Mouse (Mus musculus) forebrain, embryonic 12.5 days (tissue): ENCODE measurements around the gene Slc4a1. TPM values are rescaled to one million over a fixed set of nuclear protein-coding genes. Genes with fewer than 3 reads are reported as not detected.

ENCODE experiments used
- ATAC-seq: fragments of 200-750 bp; cut with Nextera tagmentation; 2 replicates; pipeline ENCODE4 v1.8.0; 2017; ENCODE audit warnings: moderate TSS enrichment; ENCODE audit not compliant: low FRiP score
- H3K27ac ChIP-seq: fragments of 300-500 bp; sonication (generic); 2 replicates; pipeline ENCODE4 v1.5.1; 2016; ENCODE audit warnings: mild to moderate bottlenecking
- H3K27me3 ChIP-seq: fragments of 300-500 bp; sonication (generic); 2 replicates; pipeline ENCODE4 v1.6.1; 2016; ENCODE audit warnings: mild to moderate bottlenecking
- H3K36me3 ChIP-seq: fragments of 300-500 bp; sonication (generic); replicated peaks from 2 replicates; pipeline ENCODE4 v1.6.1; 2016; ENCODE audit warnings: mild to moderate bottlenecking
- H3K4me1 ChIP-seq: fragments of 300-500 bp; sonication (generic); 2 replicates; pipeline ENCODE4 v1.6.1; 2016
- H3K4me2 ChIP-seq: fragments of 300-500 bp; sonication (generic); 2 replicates; pipeline ENCODE4 v1.6.1; 2016; ENCODE audit warnings: mild to moderate bottlenecking, moderate library complexity
- H3K4me3 ChIP-seq: fragments of 300-500 bp; sonication (generic); replicated peaks from 2 replicates; pipeline ENCODE4 v1.5.1; 2016; ENCODE audit warnings: mild to moderate bottlenecking
- H3K9ac ChIP-seq: fragments of 300-500 bp; sonication (generic); 2 replicates; pipeline ENCODE4 v1.6.1; 2016; ENCODE audit warnings: mild to moderate bottlenecking
- H3K9me3 ChIP-seq: fragments of 300-500 bp; sonication (generic); 2 replicates; pipeline ENCODE4 v1.6.1; 2016
- WGBS: fragments of 180-500 bp; shearing (Covaris S2); methylation state at CpG from one replicate; pipeline ENCODE4 v1.1.7; 2016; 5-methylcytosine and 5-hydroxymethylcytosine counted together
- microRNA-seq: library from miRNA; unstranded; fragments of <30 nt; microRNA quantifications from one replicate; pipeline ENCODE4, GENCODE M21; 2017
- polyA plus RNA-seq: library from polyadenylated mRNA; unstranded; fragments of >200 nt; fragmentation: Nextera tagmentation; extraction: Ambion mirVana; gene quantifications from 2 replicates; pipeline ENCODE4 v1.2.1, GENCODE M21; 2016

The Slc4a1 gene
- polyA plus RNA-seq, 1 experiment from 2014 or later, result 25.7 TPM

DNA sequence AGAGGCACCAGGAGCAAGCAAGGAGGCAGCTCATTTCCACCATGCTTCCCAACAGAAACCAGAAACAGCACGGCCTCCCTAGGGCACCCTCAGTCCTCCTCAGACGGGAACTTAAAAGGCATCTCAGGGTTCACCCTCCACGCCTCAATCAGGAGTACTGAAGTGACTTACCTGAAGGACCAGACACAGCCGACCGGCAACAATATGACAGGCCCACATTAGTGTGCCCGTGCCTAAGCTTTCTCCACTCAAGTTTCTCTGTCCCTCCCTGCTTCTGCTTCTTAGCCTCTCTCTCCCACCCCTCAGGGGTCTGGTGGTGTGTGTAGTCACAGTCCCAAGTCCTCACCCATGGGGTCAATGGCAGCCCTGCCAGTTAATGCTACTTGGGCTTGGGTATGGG lies 53.4 kb downstream of the Slc4a1 start:
- H3K4me3 ChIP-seq, result no peak overlapping the region
- H3K4me2 ChIP-seq, result no peak overlapping the region
- WGBS, result 80% methylated on average over 6 of the region's 6 CpGs
- H3K27ac ChIP-seq, result no peak overlapping the region
- ATAC-seq, result no peak
- H3K9me3 ChIP-seq, result no peaks in the 10 kb centered on the region
- no peaks in the 10 kb centered on the region for H3K27me3 ChIP-seq
- H3K36me3 ChIP-seq, result peaks cover 73% of the 10 kb centered on the region
- H3K9ac ChIP-seq, result no peak overlapping the region
- peaks cover 46% of the 10 kb centered on the region for H3K4me1 ChIP-seq

- peaks cover 79% of the 10 kb centered on the region for H3K36me3 ChIP-seq
- no peak overlapping the region for H3K4me2 ChIP-seq
- no peak for ATAC-seq
- no peaks in the 10 kb centered on the region for H3K27me3 ChIP-seq
- H3K4me1 ChIP-seq, result peaks cover 46% of the 10 kb centered on the region
- no peaks in the 10 kb centered on the region for H3K9me3 ChIP-seq
- no peak overlapping the region for H3K9ac ChIP-seq
- 92% methylated on average over 4 of the region's 4 CpGs for WGBS
- H3K4me3 ChIP-seq, result no peak overlapping the region
- 0 out of 2 replicates have a peak overlapping the region, but pooled peaks have one; percentile 13 for H3K27ac ChIP-seq
Measured at GRCm38 (mm10) chr11:102311966-102312365, 54.0 kb downstream of the Slc4a1 start.

GRCm38 (mm10) chr11:102310768-102311695 lies 55.0 kb downstream of the Slc4a1 start:
- Histone ChIP-seq H3K4me1 (peaks cover 42% of the 10 kb centered on the region), H3K4me3 (no peak overlapping the region), H3K27ac (no peak overlapping the region), H3K9me3 (no peaks in the 10 kb centered on the region), H3K9ac (no peak overlapping the region), H3K36me3 (peaks cover 88% of the 10 kb centered on the region), H3K4me2 (no peak overlapping the region), H3K27me3 (no peaks in the 10 kb centered on the region)
- WGBS, result 42% methylated on average over 38 of the region's 38 CpGs
- no peak for ATAC-seq

- Histone ChIP-seq H3K27ac (peak overlapping the region; percentile 50; the same call in 1 of the 2 replicates), H3K36me3 (peaks cover 91% of the 10 kb centered on the region), H3K4me2 (peak overlapping the region; percentile 60), H3K27me3 (no peaks in the 10 kb centered on the region), H3K4me1 (peaks cover 33% of the 10 kb centered on the region), H3K9me3 (no peaks in the 10 kb centered on the region), H3K4me3 (peak overlapping the region; percentile 40), H3K9ac (peak overlapping the region; percentile 36)
- WGBS, result 89% methylated on average over 22 of the region's 22 CpGs
- no peak for ATAC-seq
Measured at GRCm38 (mm10) chr11:102309821-102310617, 56.0 kb downstream of the Slc4a1 start.

- peak overlapping the region; percentile 36 for H3K9ac ChIP-seq
- peak overlapping the region; percentile 50; the same call in 1 of the 2 replicates for H3K27ac ChIP-seq
- ATAC-seq, result peak; percentile 92
- WGBS, result under 1% methylated on average over 27 of the region's 27 CpGs
- no peaks in the 10 kb centered on the region for H3K9me3 ChIP-seq
- peak overlapping the region; percentile 40 for H3K4me3 ChIP-seq
- H3K36me3 ChIP-seq, result peaks cover 81% of the 10 kb centered on the region
- peak overlapping the region; percentile 60 for H3K4me2 ChIP-seq
- H3K27me3 ChIP-seq, result no peaks in the 10 kb centered on the region
- peaks cover 33% of the 10 kb centered on the region for H3K4me1 ChIP-seq
Measured at GRCm38 (mm10) chr11:102308979-102309378, 57.0 kb downstream of the Slc4a1 start.

DNA sequence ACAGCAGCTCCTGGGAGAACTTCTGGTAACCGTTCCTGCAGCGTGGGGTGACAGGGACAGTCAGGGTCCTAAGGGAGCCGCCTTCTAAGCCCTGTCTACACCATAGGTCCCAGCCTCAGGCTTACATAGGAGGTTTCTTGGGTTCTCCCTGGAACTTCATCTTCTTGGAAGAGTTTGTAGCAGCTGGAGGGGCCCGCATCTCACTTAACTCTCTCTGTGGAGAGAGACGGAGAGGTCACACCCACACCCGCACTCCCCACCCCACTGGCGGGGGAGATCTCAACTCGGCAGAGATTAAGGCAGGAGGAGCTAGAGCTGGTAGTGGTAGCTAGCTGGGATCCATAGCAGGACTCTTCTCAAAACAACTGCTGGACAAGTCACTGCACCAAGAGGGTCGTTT lies 57.9 kb downstream of the Slc4a1 start:
- Histone ChIP-seq H3K4me3 (no peak overlapping the region), H3K9me3 (no peaks in the 10 kb centered on the region), H3K36me3 (peaks cover 72% of the 10 kb centered on the region), H3K27me3 (no peaks in the 10 kb centered on the region), H3K4me2 (no peak overlapping the region), H3K9ac (no peak overlapping the region), H3K4me1 (peaks cover 33% of the 10 kb centered on the region), H3K27ac (no peak overlapping the region)
- no peak for ATAC-seq
- WGBS, result 83% methylated on average over 9 of the region's 9 CpGs

DNA sequence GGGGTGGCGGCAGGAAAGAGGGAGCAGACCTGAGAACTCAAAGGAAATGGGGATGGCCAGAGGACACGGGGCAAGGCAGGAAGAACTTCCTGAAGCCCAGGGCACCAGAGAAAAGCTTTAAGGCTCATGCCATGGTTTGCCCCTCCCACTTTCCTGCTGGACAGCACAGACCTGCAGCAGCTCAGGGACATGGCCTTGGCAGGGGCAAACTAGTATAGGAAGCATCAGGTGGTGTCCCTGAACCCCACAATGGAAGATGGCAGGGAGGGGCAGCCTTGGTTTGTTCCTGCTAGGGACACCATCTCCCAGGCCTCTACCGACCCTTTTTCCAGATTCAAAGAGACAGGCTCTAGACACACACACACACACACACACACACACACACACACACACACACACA lies 60.6 kb downstream of the Slc4a1 start:
- Histone ChIP-seq H3K9ac (no peak overlapping the region), H3K9me3 (no peaks in the 10 kb centered on the region), H3K4me3 (no peak overlapping the region), H3K4me1 (peaks cover 19% of the 10 kb centered on the region), H3K27ac (no peak overlapping the region), H3K36me3 (peaks cover 45% of the 10 kb centered on the region), H3K4me2 (no peak overlapping the region), H3K27me3 (no peaks in the 10 kb centered on the region)
- 68% methylated on average over 3 of the region's 3 CpGs for WGBS
- ATAC-seq, result no peak

- WGBS, result 41% methylated on average over 2 of the region's 2 CpGs
- no peak overlapping the region for H3K4me2 ChIP-seq
- H3K4me1 ChIP-seq, result peaks cover 7% of the 10 kb centered on the region
- H3K36me3 ChIP-seq, result peaks cover 34% of the 10 kb centered on the region
- no peak overlapping the region for H3K9ac ChIP-seq
- no peaks in the 10 kb centered on the region for H3K9me3 ChIP-seq
- ATAC-seq, result no peak
- H3K4me3 ChIP-seq, result no peak overlapping the region
- no peak overlapping the region for H3K27ac ChIP-seq
- H3K27me3 ChIP-seq, result no peaks in the 10 kb centered on the region
Measured at GRCm38 (mm10) chr11:102304141-102304540, 61.9 kb downstream of the Slc4a1 start.

DNA sequence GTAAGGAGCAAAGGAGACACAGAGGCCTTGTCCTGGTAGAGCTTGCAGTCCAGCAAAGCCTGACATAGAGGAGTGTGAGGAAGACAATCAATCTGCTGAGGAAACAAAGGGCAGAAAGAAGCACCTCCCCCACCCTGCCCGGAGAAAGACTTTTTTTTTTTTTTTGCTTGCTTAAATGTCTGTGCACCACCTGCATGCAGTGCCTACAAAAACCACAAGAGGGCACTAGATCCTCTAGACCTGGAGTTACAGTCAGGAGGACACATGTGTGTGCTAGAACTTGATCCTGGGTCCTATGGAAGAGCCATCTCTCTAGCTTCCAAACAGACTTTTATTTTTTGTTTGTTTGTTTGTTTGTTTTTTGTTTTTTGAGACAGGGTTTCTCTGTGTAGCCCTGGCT lies 66.2 kb downstream of the Slc4a1 start:
- Histone ChIP-seq H3K27me3 (no peaks in the 10 kb centered on the region), H3K9ac (no peak overlapping the region), H3K4me3 (no peak overlapping the region), H3K36me3 (no peaks in the 10 kb centered on the region), H3K4me1 (peaks cover 16% of the 10 kb centered on the region), H3K4me2 (no peak overlapping the region), H3K9me3 (no peaks in the 10 kb centered on the region), H3K27ac (no peak overlapping the region)
- 9% methylated on average over 1 of the region's 1 CpGs for WGBS
- no peak for ATAC-seq

Small RNA genes within 50 kb of the gene (microRNA-seq; reads per million reads assigned to microRNA genes)
- not detected for gene Mir6930

Other genes with a start within 250 kb of the Slc4a1 start
- not detected in 2 replicates for gene Nags, start 220.7 kb downstream of the Slc4a1 start, polyA plus RNA-seq
- gene Tmem101, start 209.8 kb downstream of the Slc4a1 start, polyA plus RNA-seq, result 35.7 and 36.3 TPM in 2 replicates
- 136 and 139 TPM in 2 replicates for gene Lsm12, start 180.9 kb downstream of the Slc4a1 start, polyA plus RNA-seq
- 26.6 and 28.3 TPM in 2 replicates for gene G6pc3, start 176.6 kb downstream of the Slc4a1 start, polyA plus RNA-seq
- gene Hdac5, start 136.0 kb downstream of the Slc4a1 start, polyA plus RNA-seq, result 68.8 and 70.6 TPM in 2 replicates
- gene BC030867, start 117.3 kb downstream of the Slc4a1 start, polyA plus RNA-seq, result 18.5 and 19.4 TPM in 2 replicates
- gene Asb16, start 97.5 kb downstream of the Slc4a1 start, polyA plus RNA-seq, result not detected in 2 replicates
- gene Tmub2, start 81.3 kb downstream of the Slc4a1 start, polyA plus RNA-seq, result 53.9 and 55.9 TPM in 2 replicates
- gene Atxn7l3, start 69.6 kb downstream of the Slc4a1 start, polyA plus RNA-seq, result 22.4 and 22.6 TPM in 2 replicates
- gene Ubtf, start 46.5 kb downstream of the Slc4a1 start, polyA plus RNA-seq, result 111 and 121 TPM in 2 replicates
- 103 and 113 TPM in 2 replicates for gene Rundc3a, start 27.2 kb upstream of the Slc4a1 start, polyA plus RNA-seq
- gene Slc25a39, start 41.7 kb upstream of the Slc4a1 start, polyA plus RNA-seq, result 173 TPM in 2 replicates
- 55.5 and 57.6 TPM in 2 replicates for gene Grn, start 64.1 kb upstream of the Slc4a1 start, polyA plus RNA-seq
- gene Fam171a2, start 81.5 kb upstream of the Slc4a1 start, polyA plus RNA-seq, result 13.3 and 15.2 TPM in 2 replicates
- 3.5 and 4.5 TPM in 2 replicates for gene Itga2b, start 103.9 kb upstream of the Slc4a1 start, polyA plus RNA-seq
- gene Gpatch8, start 190.2 kb upstream of the Slc4a1 start, polyA plus RNA-seq, result 66.6 and 67.9 TPM in 2 replicates
- 11.7 and 12.5 TPM in 2 replicates for gene Gm11627, start 213.3 kb upstream of the Slc4a1 start, polyA plus RNA-seq
- gene Fzd2, start 238.2 kb upstream of the Slc4a1 start, polyA plus RNA-seq, result 42.2 and 42.3 TPM in 2 replicates